ENCODE assay signal across 13 mouse cellular contexts in genomic region chr3:84293666-84294595, GRCm38 (mm10). TPM values are rescaled to one million over a fixed set of nuclear protein-coding genes. Genes with fewer than 3 reads are reported as not detected.
DNase-seq lines count a peak whose midpoint lies in the region; ATAC-seq and TF ChIP-seq lines count a peak whose summit lies in the region.
"Had no signal": no experiment of that assay in that cellular context is flagged by ENCODE, and none has a peak within 500 bp of the region (broad histone marks: within the 10 kb centered on the region; RNA-seq: fewer than 3 reads in every experiment).

No protein-coding gene starts in this region.

- no peak overlapping the region for H3K4me2 ChIP-seq in liver, embryonic 12.5 days
- H3K4me2 ChIP-seq in kidney, embryonic 16.5 days (replicated peaks; ENCODE audit: low read depth, low read length): 0 out of 2 replicates have a peak overlapping the region, but pooled peaks have one; percentile 0
- H3K4me2 ChIP-seq: heart, embryonic 11.5 days; lung, embryonic 15.5 days had no signal

- no peaks in the 10 kb centered on the region for H3K79me2 ChIP-seq in liver, adult 2 months (ENCODE audit: control insufficient read depth, insufficient read depth, low read length)
- H3K79me2 ChIP-seq in C2C12 (ENCODE audit: control insufficient read depth, insufficient read depth): no peaks in the 10 kb centered on the region

- ATAC-seq in liver, embryonic 12.5 days: no peak
- peak; percentile 61 for ATAC-seq in Patski
- peak; percentile 44; the same call in 1 of the 2 replicates for ATAC-seq in kidney, embryonic 16.5 days (ENCODE audit: low FRiP score, low TSS enrichment)

- H3K36me3 ChIP-seq in liver, adult 2 months (ENCODE audit: control insufficient read depth, insufficient read depth, low read length): no peaks in the 10 kb centered on the region
- no peaks in the 10 kb centered on the region for H3K36me3 ChIP-seq in liver, embryonic 12.5 days
- no peaks in the 10 kb centered on the region for H3K36me3 ChIP-seq in C2C12 (ENCODE audit: control insufficient read depth, insufficient read depth)
- no peaks in the 10 kb centered on the region for H3K36me3 ChIP-seq in kidney, embryonic 16.5 days (ENCODE audit: insufficient read depth, low read length)
- no peaks in the 10 kb centered on the region for H3K36me3 ChIP-seq in heart, embryonic 10.5 days
- H3K36me3 ChIP-seq: lung, embryonic 15.5 days had no signal

- POLR2A ChIA-PET in Patski (lab: Charles Lee): interaction anchor here (0.6 to 2.9 kb wide), 4 partner anchors 10 to 84 kb away, joined by 3 to 11 read pairs (median 4); no protein-coding TSS in a partner anchor

- H3K4me3 ChIP-seq in liver, adult 2 months (ENCODE audit: insufficient read depth, low read depth, low read length): no peak overlapping the region
- H3K4me3 ChIP-seq in liver, embryonic 12.5 days: no peak overlapping the region
- no peak overlapping the region for H3K4me3 ChIP-seq in C2C12 (ENCODE audit: insufficient read depth, poor library complexity, severe bottlenecking)
- H3K4me3 ChIP-seq in kidney, embryonic 16.5 days (ENCODE audit: low read length): no peak overlapping the region
- H3K4me3 ChIP-seq in heart, embryonic 10.5 days: no peak overlapping the region
- H3K4me3 ChIP-seq: lung, embryonic 15.5 days had no signal

- in situ Hi-C loops in Patski (cut with MboI; ENCODE audit: low pct_unique_long_range_greater_than_20kb): no loop called here

- no peak overlapping the region for H3ac ChIP-seq in C2C12 (ENCODE audit: control insufficient read depth, insufficient read length, low read depth)

- DNase-seq in liver, adult 2 months (ENCODE audit: extremely low read depth, low read depth, low spot score): peak; percentile 89
- DNase-seq in Patski (ENCODE audit: low read depth, low spot score): peak; percentile 72
- no peak for DNase-seq in heart, embryonic 10.5 days (ENCODE audit: low spot score)
- DNase-seq in layer of hippocampus, adult 9-11 months: no peak
- DNase-seq: adrenal gland, postnatal 10 days; cerebellum, postnatal 25 days; heart, postnatal 36 days; right cerebral cortex, postnatal 25 days had no signal

- no peaks in the 10 kb centered on the region for H3K79me3 ChIP-seq in C2C12 (ENCODE audit: low read depth)

- TF ChIP-seq POLR2A in liver, adult 2 months (IDR thresholded peaks at IDR 0.05; ENCODE audit: extremely low read depth, insufficient read depth, low read length): no peak

- WGBS in liver, adult 2 months: 41% methylated on average over 13 of the region's 13 CpGs
- 79% methylated on average over 13 of the region's 13 CpGs for WGBS in liver, embryonic 12.5 days (ENCODE audit: insufficient replicate concordance)
- WGBS in kidney, embryonic 16.5 days: 72% methylated on average over 13 of the region's 13 CpGs
- WGBS in heart, embryonic 10.5 days: 81% methylated on average over 13 of the region's 13 CpGs

- H3K27ac ChIP-seq in liver, adult 2 months (replicated peaks; ENCODE audit: insufficient read depth, low read depth, low read length): peak overlapping the region; percentile 38
- no peak overlapping the region for H3K27ac ChIP-seq in liver, embryonic 12.5 days
- H3K27ac ChIP-seq in kidney, embryonic 16.5 days (ENCODE audit: low read length): peak overlapping the region; percentile 56
- H3K27ac ChIP-seq in heart, embryonic 10.5 days: no peak overlapping the region
- H3K27ac ChIP-seq: lung, embryonic 15.5 days had no signal

- H3K27me3 ChIP-seq in liver, adult 2 months (ENCODE audit: control insufficient read depth, insufficient read depth, low read length): no peaks in the 10 kb centered on the region
- H3K27me3 ChIP-seq in liver, embryonic 12.5 days (replicated peaks): peaks cover 9% of the 10 kb centered on the region
- H3K27me3 ChIP-seq in C2C12 (ENCODE audit: control insufficient read depth, insufficient read depth, insufficient read length) (no peaks in the 10 kb centered on the region), Patski (no peaks in the 10 kb centered on the region)
- no peaks in the 10 kb centered on the region for H3K27me3 ChIP-seq in kidney, embryonic 16.5 days (ENCODE audit: insufficient read depth, low read length)
- H3K27me3 ChIP-seq in heart, embryonic 10.5 days (ENCODE audit: insufficient read depth, poor library complexity, severe bottlenecking): 0 out of 2 replicates have a peak, but pooled peaks cover 4% of the 10 kb centered on the region
- H3K27me3 ChIP-seq: lung, embryonic 15.5 days had no signal

- peaks cover 2% of the 10 kb centered on the region for H3K4me1 ChIP-seq in liver, adult 2 months (ENCODE audit: control insufficient read depth, insufficient read depth, low read length)
- H3K4me1 ChIP-seq in liver, embryonic 12.5 days: no peaks in the 10 kb centered on the region
- H3K4me1 ChIP-seq in kidney, embryonic 16.5 days (ENCODE audit: insufficient read depth, low read length): 0 out of 2 replicates have a peak, but pooled peaks cover 4% of the 10 kb centered on the region
- no peaks in the 10 kb centered on the region for H3K4me1 ChIP-seq in heart, embryonic 10.5 days

- H3K9me3 ChIP-seq in liver, embryonic 12.5 days (replicated peaks): no peaks in the 10 kb centered on the region
- 0 out of 2 replicates have a peak, but pooled peaks cover 4% of the 10 kb centered on the region for H3K9me3 ChIP-seq in kidney, embryonic 16.5 days (ENCODE audit: low read length)
- no peaks in the 10 kb centered on the region for H3K9me3 ChIP-seq in heart, embryonic 10.5 days
- H3K9me3 ChIP-seq: lung, embryonic 15.5 days had no signal

- 0 out of 2 replicates have a peak overlapping the region, but pooled peaks have one; percentile 3 for H3K9ac ChIP-seq in liver, adult 2 months (ENCODE audit: low read depth, low read length)
- H3K9ac ChIP-seq in liver, embryonic 12.5 days: no peak overlapping the region
- no peak overlapping the region for H3K9ac ChIP-seq in kidney, embryonic 16.5 days (replicated peaks; ENCODE audit: low read length)
- H3K9ac ChIP-seq: lung, embryonic 15.5 days had no signal

- CTCF ChIA-PET in Patski (lab: Charles Lee): interaction anchor here (0.9 to 2.4 kb wide), 8 partner anchors 8 to 112 kb away, joined by 3 to 12 read pairs (median 4); no protein-coding TSS in a partner anchor

- TF ChIP-seq CTCF in liver, adult 2 months (IDR thresholded peaks at IDR 0.05; ENCODE audit: low read depth, low read length): no peak
- TF ChIP-seq CTCF in C2C12 (IDR thresholded peaks at IDR 0.05; ENCODE audit: control insufficient read depth, insufficient read depth, insufficient read length) (no peak), Patski (IDR thresholded peaks at IDR 0.05) (no peak)

TF ChIP-seq in C2C12, 6 proteins besides CTCF, POLR2A, EP300 and RAD21:
- TF ChIP-seq MYOG (IDR thresholded peaks at IDR 0.05; ENCODE audit: control insufficient read depth, extremely low read depth, insufficient read length): no peak
- TF ChIP-seq MAX (IDR thresholded peaks at IDR 0.05): peak; percentile 43

RNA-seq across cellular contexts. Expression of gene Trim2, which starts 12.7 kb away (rescaled TPM):
- 10.0 and 11.1 TPM in 2 replicates for total RNA-seq in liver, adult 2 months (2014; rRNA removed)
- polyA plus RNA-seq in liver, adult 2 months (2012; rRNA removed): 26.3 and 27.4 TPM in 2 replicates
- polyA plus RNA-seq in liver, embryonic 12.5 days (2016; fragmentation: Nextera tagmentation; extraction: Ambion mirVana): 4.0 and 5.2 TPM in 2 replicates
- polyA plus RNA-seq in C2C12 (2012; fragmentation: generic; extraction: Trizol) (2.4 TPM), Patski (2021) (30.7 TPM)
- polyA plus RNA-seq in kidney, embryonic 16.5 days (2015; fragmentation: Nextera tagmentation; extraction: Ambion mirVana): 25.5 and 28.3 TPM in 2 replicates
- polyA plus RNA-seq in heart, embryonic 10.5 days (2016; fragmentation: Nextera tagmentation; extraction: Ambion mirVana): 7.1 and 8.0 TPM in 2 replicates

Comparison
In these comparisons a context has a peak if more than half of its experiments do, and no peak if none do; other contexts are left out.
1. H3K27ac ChIP-seq: peak in liver, adult 2 months (single experiment) and kidney, embryonic 16.5 days (single experiment); none in liver, embryonic 12.5 days (single experiment) and heart, embryonic 10.5 days (single experiment).
2. DNase-seq: peak in liver, adult 2 months (single experiment) and Patski (single experiment); none in heart, embryonic 10.5 days (single experiment) and layer of hippocampus, adult 9-11 months (single experiment).